Mouse (Mus musculus) C2C12 (cell line): ENCODE results near the gene Kalrn. TPM values are rescaled to one million over a fixed set of nuclear protein-coding genes. Genes with fewer than 3 reads are reported as not detected.

Source experiments
- H3K27me3 ChIP-seq: one replicate; pipeline ENCODE4 v1.6.1; 2011; ENCODE audit not compliant: control insufficient read depth, insufficient read depth, insufficient read length
- H3K36me3 ChIP-seq: one replicate; pipeline ENCODE4 v1.6.1; 2011; ENCODE audit not compliant: control insufficient read depth, insufficient read depth
- H3K4me3 ChIP-seq: one replicate; pipeline ENCODE4 v1.5.1; 2011; ENCODE audit warnings: mild to moderate bottlenecking, control low read depth; ENCODE audit not compliant: poor library complexity, insufficient read depth, severe bottlenecking
- H3K79me2 ChIP-seq: one replicate; pipeline ENCODE4 v1.6.1; 2011; ENCODE audit not compliant: control insufficient read depth, insufficient read depth
- H3K79me3 ChIP-seq: one replicate; pipeline ENCODE4 v1.6.1; 2011; ENCODE audit warnings: low read depth, control low read depth
- H3ac ChIP-seq: one replicate; pipeline ENCODE3; 2011; ENCODE audit warnings: low read depth; ENCODE audit not compliant: control insufficient read depth, insufficient read length
- CEBPB ChIP-seq: IDR thresholded peaks from one replicate; pipeline ENCODE4 v1.6.1; 2011; ENCODE audit warnings: low read depth, mild to moderate bottlenecking, control low read depth, moderate library complexity
- CTCF ChIP-seq: IDR thresholded peaks from one replicate; pipeline ENCODE4 v1.5.1; 2011; ENCODE audit not compliant: control insufficient read depth, insufficient read depth, insufficient read length
- FOSL1 ChIP-seq: IDR thresholded peaks from one replicate; pipeline ENCODE4 v1.8.0; 2011; ENCODE audit warnings: mild to moderate bottlenecking, low read length; ENCODE audit not compliant: poor library complexity, insufficient read depth, severe bottlenecking
- MAX ChIP-seq: IDR thresholded peaks from one replicate; pipeline ENCODE4 v1.6.1; 2011; ENCODE audit warnings: mild to moderate bottlenecking, control low read depth
- MYOD1 ChIP-seq: IDR thresholded peaks from one replicate; pipeline ENCODE4 v1.6.1; 2011; ENCODE audit warnings: low read depth; ENCODE audit not compliant: control insufficient read depth, insufficient read length
- MYOG ChIP-seq: IDR thresholded peaks from one replicate; pipeline ENCODE4 v1.6.1; 2011; ENCODE audit not compliant: control insufficient read depth, insufficient read length; ENCODE audit errors: extremely low read depth
- USF1 ChIP-seq: IDR thresholded peaks from one replicate; pipeline ENCODE4 v1.6.1; 2011; ENCODE audit warnings: low read depth, mild to moderate bottlenecking, control low read depth, moderate library complexity
- polyA plus RNA-seq: library from polyadenylated mRNA; unstranded; fragments of >200 nt; fragmentation: generic; extraction: Trizol; gene quantifications from one replicate; pipeline ENCODE4 v1.2.1, GENCODE M21; 2012; ENCODE audit warnings: missing spikeins

Gene Kalrn
- polyA plus RNA-seq, 1 experiment = 8.6 TPM

DNA sequence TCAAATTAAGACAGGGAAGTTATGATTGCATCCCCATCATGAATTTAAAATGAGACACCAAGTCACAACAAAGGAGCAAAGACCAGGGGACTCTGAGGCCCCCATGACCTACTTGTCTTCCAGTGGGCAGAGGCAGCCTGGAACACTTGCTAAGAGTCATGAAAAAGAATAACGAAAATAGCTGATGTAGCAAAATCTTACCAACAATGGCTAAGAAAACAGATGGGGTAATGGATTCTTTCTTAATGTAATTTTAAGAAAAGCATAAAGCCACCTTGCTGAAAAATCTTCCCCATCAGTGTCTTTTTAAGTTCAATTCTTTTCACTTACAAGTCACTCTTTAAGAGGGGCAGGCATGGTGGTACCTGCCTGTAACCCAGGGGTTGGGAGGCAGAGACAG lies 89.1 kb downstream of the Kalrn start:
- Histone ChIP-seq H3K36me3 (no peaks in the 10 kb centered on the region), H3K79me3 (no peaks in the 10 kb centered on the region), H3K79me2 (peaks cover 26% of the 10 kb centered on the region), H3ac (no peak overlapping the region), H3K4me3 (no peak overlapping the region), H3K27me3 (no peaks in the 10 kb centered on the region)
- TF ChIP-seq CEBPB = no peak
- TF ChIP-seq USF1 = no peak
- TF ChIP-seq MAX = no peak
- TF ChIP-seq MYOD1 = no peak
- no peak for TF ChIP-seq FOSL1
- no peak for TF ChIP-seq MYOG

DNA sequence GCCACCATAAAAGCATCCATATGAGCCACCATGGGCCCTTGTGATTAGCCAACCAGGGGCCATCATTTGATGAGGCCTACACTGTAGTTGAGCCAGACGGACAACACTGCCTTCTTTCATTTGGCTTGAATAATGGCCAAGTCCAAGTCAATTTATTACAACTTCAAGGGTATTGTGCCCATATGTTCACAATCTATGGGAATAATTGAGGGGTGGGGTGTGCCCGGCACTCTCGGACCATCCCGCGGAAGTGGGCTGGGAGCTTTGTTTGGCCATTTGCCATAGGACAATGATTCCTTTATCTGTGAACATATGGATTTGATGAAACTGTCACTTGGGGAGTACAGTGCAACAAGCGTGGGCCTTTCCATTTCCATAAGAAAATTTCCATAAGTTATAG lies 89.6 kb downstream of the Kalrn start:
- Histone ChIP-seq H3K36me3 (no peaks in the 10 kb centered on the region), H3K27me3 (no peaks in the 10 kb centered on the region), H3K4me3 (no peak overlapping the region), H3K79me3 (no peaks in the 10 kb centered on the region), H3ac (no peak overlapping the region), H3K79me2 (peaks cover 26% of the 10 kb centered on the region)
- TF ChIP-seq USF1 = no peak
- no peak for TF ChIP-seq FOSL1
- TF ChIP-seq MYOG = no peak
- TF ChIP-seq CTCF = no peak
- no peak for TF ChIP-seq MYOD1
- TF ChIP-seq CEBPB = no peak
- no peak for TF ChIP-seq MAX

DNA sequence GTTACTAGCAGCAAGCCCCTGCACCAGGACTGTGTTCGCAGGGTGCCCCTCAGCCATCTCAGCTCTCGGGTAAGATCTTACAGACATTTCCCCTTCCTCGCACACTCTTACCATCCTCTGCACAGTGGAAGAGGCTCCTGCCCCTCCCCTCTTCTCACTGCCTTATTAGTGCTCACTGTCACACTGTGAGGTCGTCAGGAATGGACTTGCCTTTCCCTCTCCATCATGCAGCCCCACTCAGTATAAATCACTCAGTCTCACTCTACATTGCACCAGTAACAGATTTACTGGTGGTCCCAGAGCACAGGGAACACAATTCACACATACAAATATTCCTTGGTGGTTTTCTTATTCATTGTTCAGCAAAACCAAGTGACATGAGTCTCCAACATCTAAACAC lies 98.6 kb downstream of the Kalrn start:
- TF ChIP-seq FOSL1 (no peak), CEBPB (no peak), USF1 (no peak), MYOG (no peak), MAX (no peak), MYOD1 (no peak), CTCF (no peak)
- no peaks in the 10 kb centered on the region for H3K36me3 ChIP-seq

DNA sequence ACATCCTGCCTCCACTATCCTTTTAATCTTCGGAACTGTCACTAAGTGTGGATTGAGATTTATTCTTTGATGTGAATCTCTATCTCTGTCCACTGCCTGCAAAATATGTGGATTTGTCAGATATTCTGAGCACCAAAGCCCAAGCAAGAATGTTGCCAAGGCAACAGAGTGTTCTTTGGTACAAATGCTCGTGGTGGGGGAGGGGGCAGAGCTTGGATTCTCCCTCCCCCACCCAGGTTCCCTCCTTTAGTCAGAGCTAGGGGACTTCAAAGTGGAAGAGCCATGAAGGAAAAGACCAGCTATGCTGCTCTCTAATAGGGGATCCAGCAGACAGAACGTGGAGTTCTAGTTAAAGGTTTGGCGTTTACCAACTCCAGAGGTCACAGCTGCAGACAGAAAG lies 99.4 kb downstream of the Kalrn start:
- Histone ChIP-seq H3K4me3 (no peak overlapping the region), H3K79me2 (peaks cover 5% of the 10 kb centered on the region), H3ac (no peak overlapping the region), H3K27me3 (no peaks in the 10 kb centered on the region), H3K79me3 (no peaks in the 10 kb centered on the region), H3K36me3 (no peaks in the 10 kb centered on the region)
- TF ChIP-seq MYOD1 = no peak
- no peak for TF ChIP-seq CEBPB
- TF ChIP-seq CTCF = no peak
- TF ChIP-seq USF1 = no peak

More for the DNA sequence above, 98.6 kb downstream of the Kalrn start:
- no peaks in the 10 kb centered on the region for H3K79me3 ChIP-seq
- no peak overlapping the region for H3ac ChIP-seq
- H3K79me2 ChIP-seq = peaks cover 5% of the 10 kb centered on the region
- H3K27me3 ChIP-seq = no peaks in the 10 kb centered on the region
- H3K4me3 ChIP-seq = no peak overlapping the region

DNA sequence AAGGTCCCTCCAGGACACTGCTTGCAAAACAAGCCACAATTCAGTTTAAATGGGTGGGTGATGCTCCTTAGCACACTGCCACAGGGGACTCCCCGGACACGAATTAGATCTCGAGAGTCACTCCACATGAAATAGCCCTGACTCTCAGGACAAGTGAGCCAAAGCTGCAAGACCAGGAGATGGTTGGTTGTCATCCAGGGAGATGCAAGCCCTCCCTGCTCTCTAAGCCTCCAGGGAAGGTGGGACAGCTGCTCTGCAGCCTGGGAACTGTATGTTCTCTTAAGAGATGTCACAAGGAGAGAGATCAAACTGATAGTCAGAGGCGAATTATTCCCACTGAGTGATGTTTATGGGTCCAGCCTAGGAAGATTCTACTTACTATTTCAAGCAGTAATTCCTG lies 101.9 kb downstream of the Kalrn start:
- H3K79me2 ChIP-seq = peaks cover 5% of the 10 kb centered on the region
- no peaks in the 10 kb centered on the region for H3K79me3 ChIP-seq
- H3K4me3 ChIP-seq = no peak overlapping the region
- H3ac ChIP-seq = no peak overlapping the region
- H3K27me3 ChIP-seq = no peaks in the 10 kb centered on the region
- H3K36me3 ChIP-seq = no peaks in the 10 kb centered on the region
- TF ChIP-seq CTCF (no peak), MYOD1 (no peak), CEBPB (no peak), USF1 (no peak), FOSL1 (no peak), MAX (no peak), MYOG (no peak)

DNA sequence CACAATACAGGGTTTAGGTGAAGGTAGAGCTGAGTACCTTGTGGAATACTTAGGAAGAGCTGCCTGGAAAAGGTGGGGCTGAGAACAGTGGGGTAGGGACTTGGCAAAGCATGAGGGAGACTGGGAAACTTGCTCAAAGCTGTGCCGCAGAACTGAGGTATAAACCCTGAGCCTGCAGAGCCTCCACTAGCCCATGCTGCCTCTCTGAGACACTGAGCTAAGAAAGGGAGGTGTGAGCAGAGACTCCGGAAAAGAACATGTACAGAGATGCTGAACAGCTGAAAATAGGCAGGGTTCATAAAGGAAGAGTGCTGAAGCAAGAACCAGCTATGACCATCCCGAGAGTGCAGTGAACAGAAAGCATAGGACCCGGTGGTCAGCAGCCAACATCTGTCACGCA lies 103.0 kb downstream of the Kalrn start:
- Histone ChIP-seq H3K79me2 (peaks cover 3% of the 10 kb centered on the region), H3ac (no peak overlapping the region), H3K79me3 (no peaks in the 10 kb centered on the region), H3K36me3 (no peaks in the 10 kb centered on the region), H3K27me3 (no peaks in the 10 kb centered on the region), H3K4me3 (no peak overlapping the region)
- TF ChIP-seq MYOD1 (no peak), USF1 (no peak), CTCF (no peak), CEBPB (no peak), MYOG (no peak), MAX (no peak), FOSL1 (no peak)
